Mouse (Mus musculus) heart, embryonic 10.5 days (tissue): ENCODE measurements around the gene Pfas. TPM values are rescaled to one million over a fixed set of nuclear protein-coding genes. Genes with fewer than 3 reads are reported as not detected.
"Not testable (repeated sequence)": the region's sequence is repeated elsewhere in the genome, so short reads cannot be mapped to it uniquely, and the experiment has no call there.

Experiments
- DNase-seq: peaks from one replicate; pipeline ENCODE4 v3.0.0-alpha.2; 2017; ENCODE audit warnings: low spot score
- H3K27ac ChIP-seq: fragments of 300-500 bp; sonication (generic); 2 replicates; pipeline ENCODE4 v1.5.1; 2016; ENCODE audit warnings: mild to moderate bottlenecking
- H3K27me3 ChIP-seq: fragments of 300-500 bp; sonication (generic); 2 replicates; pipeline ENCODE4 v1.6.1; 2016; ENCODE audit warnings: mild to moderate bottlenecking; ENCODE audit not compliant: poor library complexity, insufficient read depth, severe bottlenecking
- H3K36me3 ChIP-seq: fragments of 300-500 bp; sonication (generic); 2 replicates; pipeline ENCODE4 v1.6.1; 2016; ENCODE audit warnings: mild to moderate bottlenecking, moderate library complexity
- H3K4me1 ChIP-seq: fragments of 300-500 bp; sonication (generic); 2 replicates; pipeline ENCODE4 v1.6.1; 2016; ENCODE audit warnings: mild to moderate bottlenecking
- H3K4me3 ChIP-seq: fragments of 300-500 bp; sonication (generic); 2 replicates; pipeline ENCODE4 v1.5.1; 2016; ENCODE audit warnings: mild to moderate bottlenecking, moderate library complexity
- H3K9me3 ChIP-seq: fragments of 300-500 bp; sonication (generic); 2 replicates; pipeline ENCODE4 v1.6.1; 2016; ENCODE audit warnings: mild to moderate bottlenecking, moderate library complexity
- whole genome bisulfite sequencing: fragments of 180-500 bp; shearing (Covaris S2); methylation state at CpG from one replicate; pipeline ENCODE4 v1.1.7; 2016; 5-methylcytosine and 5-hydroxymethylcytosine counted together
- polyA plus RNA-seq: library from polyadenylated mRNA; unstranded; fragments of >200 nt; fragmentation: Nextera tagmentation; extraction: Ambion mirVana; gene quantifications from 2 replicates; pipeline ENCODE4 v1.2.1, GENCODE M21; 2016

Gene Pfas
- polyA plus RNA-seq, 1 experiment from 2014 or later: 35.6 TPM

DNA sequence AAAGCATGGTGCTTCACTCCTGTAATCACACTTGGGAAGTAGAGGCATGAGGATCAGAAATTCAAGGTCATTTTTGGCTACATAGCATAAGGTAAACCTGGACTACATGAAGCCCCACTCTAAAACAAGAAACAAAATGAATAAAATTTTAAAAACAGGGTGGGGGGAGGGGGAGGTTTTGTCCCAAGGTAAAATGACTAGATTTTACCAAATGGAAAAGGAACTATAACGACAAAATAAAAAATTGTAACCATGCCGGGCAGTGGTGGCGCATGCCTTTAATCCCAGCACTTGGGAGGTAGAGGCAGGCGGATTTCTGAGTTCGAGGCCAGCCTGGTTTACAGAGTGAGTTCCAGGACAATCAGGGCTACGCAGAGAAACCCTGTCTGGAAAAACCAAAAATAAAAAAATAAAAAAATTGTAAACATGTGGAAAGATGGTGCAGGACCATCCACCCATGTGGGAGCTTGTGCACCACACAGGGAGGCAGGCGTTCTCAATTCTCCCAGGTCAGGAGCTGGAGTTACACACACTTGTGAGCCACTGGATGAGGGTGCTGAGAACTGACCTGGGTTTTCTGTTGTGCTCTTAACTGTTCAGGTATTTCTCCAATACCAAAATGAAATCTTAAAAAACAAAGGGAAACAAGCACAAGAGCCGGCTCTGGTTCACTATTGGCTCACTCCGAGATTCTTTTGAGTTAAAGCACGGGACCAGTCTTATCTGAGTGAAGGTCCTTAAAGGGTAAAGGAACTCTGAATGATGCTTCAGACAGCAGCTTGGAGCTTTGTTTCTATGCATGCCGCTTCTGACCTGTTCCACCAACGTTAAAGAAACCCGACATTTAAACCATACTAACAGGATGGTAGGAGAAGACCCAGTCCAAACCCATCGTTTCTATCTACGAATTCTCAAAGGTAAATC is 2.4 kb upstream of the Pfas start:
- Histone ChIP-seq H3K4me1 (peaks cover 26% of the 10 kb centered on the region), H3K9me3 (no peaks in the 10 kb centered on the region), H3K27me3 (no peaks in the 10 kb centered on the region), H3K36me3 (no peaks in the 10 kb centered on the region), H3K4me3 (no peak overlapping the region), H3K27ac (0 out of 2 replicates have a peak overlapping the region, but pooled peaks have one; percentile 94)
- 79% methylated on average over 15 of the region's 15 CpGs for WGBS
- DNase-seq: no peak

DNA sequence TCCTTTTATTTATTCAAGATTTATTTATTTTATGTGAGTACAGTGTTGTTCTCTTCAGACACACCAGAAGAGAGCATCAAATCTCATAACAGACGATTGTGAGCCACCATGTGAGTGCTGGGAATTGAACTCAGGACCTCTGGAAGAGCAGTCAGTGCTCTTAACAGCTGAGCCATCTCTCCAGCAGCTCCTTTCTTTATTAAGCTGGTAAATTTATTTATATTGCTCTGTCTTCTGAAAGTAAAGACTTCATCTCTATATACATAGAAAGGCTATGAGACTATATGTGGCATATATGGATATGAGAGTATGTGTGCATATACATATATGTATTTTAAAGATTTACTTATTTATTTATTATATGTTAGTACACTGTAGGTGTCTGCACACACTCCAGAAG is 1.2 kb upstream of the Pfas start:
- DNase-seq: no peak
- WGBS: 94% methylated on average over 1 of the region's 1 CpGs
- H3K9me3 ChIP-seq: no peaks in the 10 kb centered on the region
- H3K36me3 ChIP-seq: peaks cover 4% of the 10 kb centered on the region; the same call in 1 of the 2 replicates
- no peaks in the 10 kb centered on the region for H3K27me3 ChIP-seq
- H3K4me1 ChIP-seq: peaks cover 21% of the 10 kb centered on the region
- H3K4me3 ChIP-seq: no peak overlapping the region
- no peak overlapping the region for H3K27ac ChIP-seq

DNA sequence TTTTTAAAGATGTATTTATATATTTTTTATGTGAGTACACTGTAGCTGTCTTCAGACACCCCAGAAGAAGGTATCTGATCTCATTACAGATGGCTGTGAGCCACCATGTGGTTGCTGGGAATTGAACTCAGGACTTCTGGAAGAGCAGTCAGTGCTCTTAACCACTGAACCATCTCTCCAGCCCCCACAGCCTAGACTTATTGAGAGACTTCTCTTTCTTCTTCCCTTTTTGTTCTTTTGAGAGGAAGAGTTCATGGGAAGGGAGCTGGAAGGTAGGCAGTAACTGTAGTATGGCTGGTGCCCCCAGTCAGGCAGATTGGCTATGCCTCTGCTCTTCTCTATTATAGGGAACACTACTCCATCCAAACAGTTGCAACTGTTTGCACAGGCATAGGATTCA is 1.7 kb downstream of the Pfas start:
- DNase-seq, H3K9me3 ChIP-seq: not testable (repeated sequence)
- peaks cover 20% of the 10 kb centered on the region for H3K4me1 ChIP-seq

DNA sequence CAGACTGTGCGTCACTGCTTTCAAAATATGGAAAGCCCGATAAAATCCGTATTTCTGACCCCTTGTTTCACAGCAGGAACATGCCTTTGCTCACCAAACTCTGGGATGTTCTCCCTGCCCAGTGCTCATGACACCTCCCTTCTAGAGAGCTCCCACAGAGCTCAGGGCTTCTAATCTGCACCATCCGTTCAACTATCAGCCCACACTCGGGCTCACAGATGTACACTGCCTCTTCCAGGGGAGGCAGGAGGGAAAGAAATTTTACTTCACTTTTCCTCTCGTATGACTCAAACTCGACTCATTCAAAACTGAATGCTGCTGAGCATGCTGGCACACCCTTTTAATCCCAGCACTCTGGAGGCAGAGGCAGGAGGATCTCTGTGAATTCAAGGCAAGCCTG is 3.1 kb downstream of the Pfas start:
- Histone ChIP-seq H3K27me3 (no peaks in the 10 kb centered on the region), H3K4me1 (peaks cover 10% of the 10 kb centered on the region; the same call in 1 of the 2 replicates), H3K9me3 (no peaks in the 10 kb centered on the region), H3K4me3 (no peak overlapping the region), H3K27ac (no peak overlapping the region), H3K36me3 (peaks cover 36% of the 10 kb centered on the region)
- DNase-seq: no peak
- WGBS: 83% methylated on average over 7 of the region's 7 CpGs

More for the DNA sequence above, 1.7 kb downstream of the Pfas start:
- not testable (repeated sequence) for H3K27ac ChIP-seq, H3K27me3 ChIP-seq, H3K4me3 ChIP-seq
- H3K36me3 ChIP-seq: peaks cover 23% of the 10 kb centered on the region

DNA sequence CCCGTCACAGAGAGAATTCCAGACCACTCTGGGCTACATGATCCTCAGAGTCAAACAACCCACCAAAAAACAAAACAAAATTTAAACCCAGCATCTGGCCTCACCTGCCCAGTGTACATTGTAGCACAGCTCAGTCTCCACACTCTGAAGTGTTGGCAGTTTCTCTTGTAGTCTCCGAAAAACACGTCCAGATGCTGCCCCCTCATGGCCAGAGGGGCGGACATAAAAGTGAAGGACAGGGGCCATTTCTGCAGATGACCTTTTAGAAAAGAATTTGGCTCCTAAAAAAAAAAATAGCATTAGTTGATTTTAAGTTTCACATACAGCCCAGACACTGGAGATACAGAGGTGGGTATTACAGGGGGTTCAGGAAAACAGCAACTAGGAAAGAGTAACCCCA is 4.7 kb downstream of the Pfas start:
- DNase-seq: no peak
- Histone ChIP-seq H3K9me3 (no peaks in the 10 kb centered on the region), H3K4me1 (peaks cover 10% of the 10 kb centered on the region; the same call in 1 of the 2 replicates), H3K4me3 (no peak overlapping the region), H3K27me3 (no peaks in the 10 kb centered on the region), H3K36me3 (peaks cover 52% of the 10 kb centered on the region), H3K27ac (no peak overlapping the region)
- WGBS: 49% methylated on average over 4 of the region's 4 CpGs

DNA sequence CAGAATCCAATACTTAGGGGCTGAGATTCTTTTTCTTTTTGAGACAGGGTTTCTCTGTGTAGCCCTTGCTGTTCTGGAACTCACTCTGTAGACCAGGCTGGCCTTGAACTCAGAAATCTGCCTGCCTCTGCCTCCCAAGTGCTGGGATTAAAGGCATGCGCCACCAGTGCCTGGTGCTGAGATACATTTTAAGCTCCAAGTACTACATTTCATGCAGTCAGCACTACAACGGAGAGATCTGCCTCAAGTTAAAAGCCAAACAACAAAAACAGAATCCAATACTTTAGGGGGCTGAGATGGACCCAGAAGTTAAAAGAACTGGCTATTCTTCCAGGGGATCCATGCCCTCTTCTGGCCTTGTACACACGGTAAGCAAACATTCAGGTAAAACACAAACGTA is 5.5 kb downstream of the Pfas start:
- not testable (repeated sequence) for DNase-seq, H3K9me3 ChIP-seq, H3K4me3 ChIP-seq, H3K27ac ChIP-seq, H3K27me3 ChIP-seq, H3K4me1 ChIP-seq
- peaks cover 60% of the 10 kb centered on the region for H3K36me3 ChIP-seq
- 92% methylated on average over 4 of the region's 4 CpGs for WGBS

DNA sequence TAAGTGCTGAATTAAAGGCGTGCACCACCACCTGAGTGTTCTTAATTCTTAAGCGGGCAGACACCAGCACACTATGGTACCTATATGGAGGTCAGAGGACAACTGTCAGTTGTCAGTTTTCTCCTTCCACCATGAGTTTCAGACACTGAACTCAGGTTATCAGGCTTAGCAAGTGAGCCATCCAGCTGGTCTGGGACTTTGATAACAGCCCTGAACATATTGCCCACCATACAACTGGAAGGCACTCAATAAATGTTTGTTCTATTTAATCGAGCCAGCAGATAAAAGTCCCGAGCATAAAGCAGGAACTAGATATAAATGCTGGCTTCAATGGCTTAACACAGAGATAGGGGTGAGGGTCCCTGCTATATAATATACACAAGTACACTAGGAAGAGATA is 11.2 kb downstream of the Pfas start:
- WGBS: 88% methylated on average over 4 of the region's 4 CpGs
- Histone ChIP-seq H3K36me3 (peaks cover 100% of the 10 kb centered on the region), H3K4me1 (no peaks in the 10 kb centered on the region), H3K4me3 (no peak overlapping the region), H3K27ac (no peak overlapping the region), H3K9me3 (no peaks in the 10 kb centered on the region), H3K27me3 (no peaks in the 10 kb centered on the region)
- DNase-seq: no peak

DNA sequence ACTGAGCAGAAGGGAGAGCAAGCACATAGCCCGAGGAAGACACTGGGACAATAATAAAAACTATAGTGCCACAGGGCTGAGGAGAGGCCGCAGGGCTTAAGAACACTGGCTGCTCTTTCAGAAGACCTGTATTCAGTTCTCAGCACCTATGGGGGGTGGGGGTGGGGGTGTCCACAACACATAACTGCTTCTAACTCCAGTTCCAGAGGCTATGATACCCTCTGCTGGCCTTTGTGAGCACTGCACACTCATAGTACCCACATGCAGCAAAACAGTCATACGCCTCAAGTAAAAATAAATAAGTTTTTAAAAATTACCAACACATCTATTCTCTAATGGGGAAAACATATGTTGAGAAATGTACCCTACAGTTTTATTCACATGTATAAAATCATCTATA is 13.9 kb downstream of the Pfas start:
- Histone ChIP-seq H3K4me3 (no peak overlapping the region), H3K4me1 (0 out of 2 replicates have a peak, but pooled peaks cover 2% of the 10 kb centered on the region), H3K27me3 (no peaks in the 10 kb centered on the region), H3K9me3 (no peaks in the 10 kb centered on the region), H3K27ac (no peak overlapping the region), H3K36me3 (peaks cover 100% of the 10 kb centered on the region)
- DNase-seq: no peak
- 93% methylated on average over 3 of the region's 3 CpGs for WGBS

DNA sequence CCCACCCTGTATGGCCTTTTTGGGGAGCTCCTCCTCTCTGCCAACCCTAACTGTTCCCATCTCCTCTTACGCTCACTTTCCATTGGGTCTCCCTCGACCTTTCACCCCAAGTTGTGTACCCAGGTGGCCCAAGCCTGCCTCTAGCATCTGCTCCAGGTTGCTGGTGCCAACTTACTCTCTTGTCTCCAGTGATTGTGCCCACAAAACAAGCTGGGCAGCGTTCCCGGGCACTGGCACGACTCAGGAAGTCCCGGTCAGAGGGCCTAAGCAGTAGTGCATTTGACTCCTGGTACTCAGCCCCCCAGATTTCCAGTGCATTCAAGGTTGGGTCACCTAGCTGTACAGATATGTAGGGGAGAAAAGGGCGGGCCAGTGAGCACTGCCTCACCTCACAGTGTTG is 15.1 kb downstream of the Pfas start:
- no peak for DNase-seq
- 92% methylated on average over 7 of the region's 7 CpGs for WGBS
- Histone ChIP-seq H3K9me3 (no peaks in the 10 kb centered on the region), H3K4me3 (no peak overlapping the region), H3K4me1 (0 out of 2 replicates have a peak, but pooled peaks cover 2% of the 10 kb centered on the region), H3K27me3 (no peaks in the 10 kb centered on the region), H3K36me3 (peaks cover 98% of the 10 kb centered on the region), H3K27ac (no peak overlapping the region)

DNA sequence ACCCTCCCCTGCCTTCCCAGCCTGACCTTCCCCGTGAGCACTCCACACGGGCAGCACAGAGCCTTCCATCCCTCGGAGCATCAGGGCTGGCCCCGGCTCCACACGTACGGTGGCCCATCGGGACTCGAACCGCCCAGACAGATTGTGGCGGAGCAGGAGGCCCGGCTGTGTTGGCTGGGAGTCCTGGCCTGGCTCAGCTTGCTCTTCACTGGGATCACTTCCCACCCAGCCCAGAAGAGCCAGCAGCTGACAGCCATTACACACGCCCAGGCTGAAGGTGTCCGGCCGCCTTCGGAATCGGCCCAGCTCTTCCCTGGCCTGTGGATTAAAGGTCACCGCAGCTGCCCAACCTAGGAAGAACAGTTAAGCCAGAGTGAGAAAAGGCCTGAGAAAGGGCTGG is 19.9 kb downstream of the Pfas start:
- Histone ChIP-seq H3K27me3 (no peaks in the 10 kb centered on the region), H3K4me3 (no peak overlapping the region), H3K4me1 (0 out of 2 replicates have a peak, but pooled peaks cover 2% of the 10 kb centered on the region), H3K9me3 (no peaks in the 10 kb centered on the region), H3K36me3 (peaks cover 69% of the 10 kb centered on the region), H3K27ac (no peak overlapping the region)
- 93% methylated on average over 17 of the region's 17 CpGs for WGBS
- no peak for DNase-seq

DNA sequence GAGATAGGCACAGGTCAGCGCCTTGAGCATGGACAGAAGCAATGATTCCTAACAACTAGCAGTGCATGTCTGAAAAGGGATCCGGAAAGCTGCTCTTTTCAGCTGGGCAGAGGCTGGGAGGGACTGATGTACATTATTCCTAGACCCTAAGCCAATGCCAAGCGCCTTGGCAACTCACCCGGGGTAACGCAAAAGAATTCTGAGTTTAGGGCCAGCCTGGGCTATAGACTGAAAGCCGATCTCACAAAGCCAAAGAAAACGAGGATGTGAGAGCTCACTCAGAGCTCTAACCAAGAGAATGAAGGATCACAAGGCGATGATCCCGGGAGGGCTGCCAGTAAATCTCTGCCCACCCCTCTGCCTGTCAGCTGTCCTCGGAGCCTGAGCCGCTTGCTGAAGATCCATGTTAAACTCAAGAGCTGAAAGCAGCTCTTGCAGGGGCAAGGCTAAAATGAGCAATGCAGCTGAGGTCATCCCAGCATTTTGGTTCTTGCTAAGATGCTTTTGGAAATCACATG is 20.8 kb downstream of the Pfas start:
- Histone ChIP-seq H3K36me3 (peaks cover 59% of the 10 kb centered on the region), H3K27ac (no peak overlapping the region), H3K9me3 (no peaks in the 10 kb centered on the region), H3K4me1 (0 out of 2 replicates have a peak, but pooled peaks cover 2% of the 10 kb centered on the region), H3K27me3 (no peaks in the 10 kb centered on the region), H3K4me3 (no peak overlapping the region)
- no peak for DNase-seq
- WGBS: 92% methylated on average over 11 of the region's 11 CpGs

DNA sequence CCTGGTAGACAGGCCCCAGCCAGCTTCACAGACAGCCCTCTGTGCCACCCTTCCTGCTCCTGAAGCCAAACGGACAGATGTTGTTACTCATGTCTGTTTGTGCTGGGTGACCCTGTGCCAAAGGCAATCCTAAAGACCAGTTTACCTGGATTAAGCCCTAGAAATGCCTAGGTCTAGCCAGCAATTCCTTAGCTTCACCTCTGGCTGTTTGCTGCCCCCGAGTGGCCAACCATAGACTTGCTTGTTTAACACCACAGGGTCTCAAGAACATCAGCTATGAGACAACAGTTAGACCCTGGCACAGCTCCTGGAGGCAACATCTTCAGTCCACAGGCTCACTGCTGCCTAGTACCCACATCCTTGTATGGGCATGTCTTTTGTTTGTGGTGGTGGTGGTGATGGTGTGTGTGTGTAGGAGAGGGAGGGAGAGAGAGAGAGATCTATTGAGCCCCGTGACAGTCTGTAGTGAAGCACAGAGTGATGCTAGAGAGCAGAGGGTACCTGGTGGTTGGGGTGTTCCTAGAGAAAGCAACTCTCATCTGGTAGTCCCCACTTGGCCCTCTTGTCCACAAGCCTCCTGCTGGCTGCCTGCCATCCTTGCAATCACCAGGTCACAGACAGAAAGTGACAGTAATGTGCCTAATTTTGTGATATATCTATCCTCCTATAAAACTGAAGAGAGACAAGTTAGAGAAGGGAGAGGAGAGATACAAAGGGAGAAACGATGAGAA is 25.5 kb downstream of the Pfas start:
- WGBS: 30% methylated on average over 4 of the region's 4 CpGs
- no peak overlapping the region for H3K27ac ChIP-seq
- peaks cover 15% of the 10 kb centered on the region for H3K36me3 ChIP-seq
- H3K27me3 ChIP-seq: no peaks in the 10 kb centered on the region
- no peak for DNase-seq
- H3K9me3 ChIP-seq: no peaks in the 10 kb centered on the region
- H3K4me1 ChIP-seq: no peaks in the 10 kb centered on the region
- H3K4me3 ChIP-seq: no peak overlapping the region

DNA sequence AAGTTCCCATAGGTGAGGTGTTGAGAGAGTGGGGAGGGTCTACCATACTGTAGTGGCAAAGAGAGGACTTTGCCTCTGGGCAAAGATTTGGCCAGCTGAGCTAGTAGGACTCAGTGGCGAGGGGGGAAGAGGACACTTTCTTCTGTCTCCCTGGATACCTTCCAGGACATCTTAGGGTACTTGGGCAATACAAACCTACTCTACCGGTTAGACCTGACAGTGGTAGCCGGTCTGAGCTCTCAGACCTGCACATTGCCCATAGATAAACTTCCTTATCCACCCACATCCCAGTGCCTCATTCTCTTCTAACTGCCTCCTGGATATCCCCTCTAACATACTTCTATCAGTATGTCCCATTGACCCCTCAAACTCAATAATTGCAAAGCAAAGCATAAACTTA is 27.3 kb downstream of the Pfas start:
- no peaks in the 10 kb centered on the region for H3K36me3 ChIP-seq
- H3K27me3 ChIP-seq: no peaks in the 10 kb centered on the region
- H3K9me3 ChIP-seq: no peaks in the 10 kb centered on the region
- 74% methylated on average over 3 of the region's 3 CpGs for WGBS
- no peaks in the 10 kb centered on the region for H3K4me1 ChIP-seq
- H3K27ac ChIP-seq: no peak overlapping the region
- H3K4me3 ChIP-seq: no peak overlapping the region
- DNase-seq: no peak
